Mouse (Mus musculus): ENCODE results near the gene Ssrp1. TPM values are rescaled to one million over a fixed set of nuclear protein-coding genes. Genes with fewer than 3 reads are reported as not detected.

Ssrp1 gene
- polyA plus RNA-seq, 1 experiment from 2014 or later, result 271 TPM

GRCm38 (mm10) chr2:85030989-85031388 is 6.0 kb upstream of the Ssrp1 start:
- Histone ChIP-seq H3K27ac (ENCODE audit: low read length) (no peak overlapping the region), H3K9ac (ENCODE audit: low read length) (no peak overlapping the region), H3K4me1 (replicated peaks; ENCODE audit: control insufficient read depth, insufficient read depth, low read length) (no peaks in the 10 kb centered on the region), H3K9me3 (ENCODE audit: control insufficient read depth, low read length) (no peaks in the 10 kb centered on the region), H3K4me3 (ENCODE audit: low read length) (no peak overlapping the region), H3K27me3 (ENCODE audit: control insufficient read depth, insufficient read depth, low read depth, low read length) (no peaks in the 10 kb centered on the region), H3K4me2 (ENCODE audit: low read depth, low read length) (no peak overlapping the region), H3K36me3 (ENCODE audit: control insufficient read depth, insufficient read depth, low read length) (no peaks in the 10 kb centered on the region)
- no peak for ATAC-seq (ENCODE audit: low read depth)
- 61% methylated on average over 6 of the region's 6 CpGs for WGBS

- no peak overlapping the region for H3K4me2 ChIP-seq (ENCODE audit: low read depth, low read length)
Measured at GRCm38 (mm10) chr2:85033121-85033520, 3.9 kb upstream of the Ssrp1 start.

GRCm38 (mm10) chr2:85034169-85034568 is 2.9 kb upstream of the Ssrp1 start:
- Histone ChIP-seq H3K4me1 (replicated peaks; ENCODE audit: control insufficient read depth, insufficient read depth, low read length) (peaks cover 13% of the 10 kb centered on the region), H3K27ac (ENCODE audit: low read length) (no peak overlapping the region), H3K9ac (ENCODE audit: low read length) (no peak overlapping the region), H3K4me2 (ENCODE audit: low read depth, low read length) (no peak overlapping the region), H3K9me3 (ENCODE audit: control insufficient read depth, low read length) (no peaks in the 10 kb centered on the region), H3K4me3 (ENCODE audit: low read length) (no peak overlapping the region), H3K36me3 (ENCODE audit: control insufficient read depth, insufficient read depth, low read length) (peaks cover 4% of the 10 kb centered on the region; the same call in 1 of the 2 replicates), H3K27me3 (ENCODE audit: control insufficient read depth, insufficient read depth, low read depth, low read length) (no peaks in the 10 kb centered on the region)
- no peak for ATAC-seq (ENCODE audit: low read depth)
- WGBS, result 77% methylated on average over 7 of the region's 7 CpGs

More at GRCm38 (mm10) chr2:85033121-85033520, 3.9 kb upstream of the Ssrp1 start:
- 64% methylated on average over 2 of the region's 2 CpGs for WGBS
- H3K27me3 ChIP-seq (ENCODE audit: control insufficient read depth, insufficient read depth, low read depth, low read length), result no peaks in the 10 kb centered on the region
- no peak overlapping the region for H3K4me3 ChIP-seq (ENCODE audit: low read length)
- H3K4me1 ChIP-seq (replicated peaks; ENCODE audit: control insufficient read depth, insufficient read depth, low read length), result peaks cover 7% of the 10 kb centered on the region
- H3K9me3 ChIP-seq (ENCODE audit: control insufficient read depth, low read length), result no peaks in the 10 kb centered on the region
- ATAC-seq (ENCODE audit: low read depth), result no peak
- H3K9ac ChIP-seq (ENCODE audit: low read length), result no peak overlapping the region
- no peak overlapping the region for H3K27ac ChIP-seq (ENCODE audit: low read length)
- no peaks in the 10 kb centered on the region for H3K36me3 ChIP-seq (ENCODE audit: control insufficient read depth, insufficient read depth, low read length)

GRCm38 (mm10) chr2:85036507-85037046 is 457 bp upstream of the Ssrp1 start:
- peak overlapping the region; percentile 68 for H3K4me3 ChIP-seq (ENCODE audit: low read length)
- peaks cover 26% of the 10 kb centered on the region for H3K36me3 ChIP-seq (ENCODE audit: control insufficient read depth, insufficient read depth, low read length)
- H3K9ac ChIP-seq (ENCODE audit: low read length), result peak overlapping the region; percentile 94
- H3K27ac ChIP-seq (ENCODE audit: low read length), result peak overlapping the region; percentile 40; the same call in 1 of the 2 replicates
- H3K4me2 ChIP-seq (ENCODE audit: low read depth, low read length), result peak overlapping the region; percentile 81
- ATAC-seq (ENCODE audit: low read depth), result peak; percentile 42
- H3K9me3 ChIP-seq (ENCODE audit: control insufficient read depth, low read length), result no peaks in the 10 kb centered on the region
- peaks cover 13% of the 10 kb centered on the region for H3K4me1 ChIP-seq (replicated peaks; ENCODE audit: control insufficient read depth, insufficient read depth, low read length)
- WGBS, result 6% methylated on average over 11 of the region's 11 CpGs
- no peaks in the 10 kb centered on the region for H3K27me3 ChIP-seq (ENCODE audit: control insufficient read depth, insufficient read depth, low read depth, low read length)

- no peaks in the 10 kb centered on the region for H3K9me3 ChIP-seq (ENCODE audit: control insufficient read depth, low read length)
- WGBS, result 70% methylated on average over 13 of the region's 13 CpGs
- H3K9ac ChIP-seq (ENCODE audit: low read length), result peak overlapping the region; percentile 94
- H3K4me2 ChIP-seq (ENCODE audit: low read depth, low read length), result peak overlapping the region; percentile 81
- H3K27me3 ChIP-seq (ENCODE audit: control insufficient read depth, insufficient read depth, low read depth, low read length), result no peaks in the 10 kb centered on the region
- no peak for ATAC-seq (ENCODE audit: low read depth)
- H3K36me3 ChIP-seq (ENCODE audit: control insufficient read depth, insufficient read depth, low read length), result peaks cover 38% of the 10 kb centered on the region
- peak overlapping the region; percentile 68 for H3K4me3 ChIP-seq (ENCODE audit: low read length)
- H3K4me1 ChIP-seq (replicated peaks; ENCODE audit: control insufficient read depth, insufficient read depth, low read length), result peaks cover 13% of the 10 kb centered on the region
- no peak overlapping the region for H3K27ac ChIP-seq (ENCODE audit: low read length)
Measured at GRCm38 (mm10) chr2:85038336-85038735, 1.3 kb downstream of the Ssrp1 start.

GRCm38 (mm10) chr2:85043623-85044022 is 6.6 kb downstream of the Ssrp1 start:
- WGBS, result 90% methylated on average over 7 of the region's 7 CpGs
- no peak overlapping the region for H3K9ac ChIP-seq (ENCODE audit: low read length)
- peaks cover 55% of the 10 kb centered on the region for H3K36me3 ChIP-seq (ENCODE audit: control insufficient read depth, insufficient read depth, low read length)
- no peaks in the 10 kb centered on the region for H3K27me3 ChIP-seq (ENCODE audit: control insufficient read depth, insufficient read depth, low read depth, low read length)
- no peaks in the 10 kb centered on the region for H3K9me3 ChIP-seq (ENCODE audit: control insufficient read depth, low read length)
- no peak overlapping the region for H3K4me3 ChIP-seq (ENCODE audit: low read length)
- no peak overlapping the region for H3K4me2 ChIP-seq (ENCODE audit: low read depth, low read length)
- no peak for ATAC-seq (ENCODE audit: low read depth)
- H3K27ac ChIP-seq (ENCODE audit: low read length), result no peak overlapping the region
- H3K4me1 ChIP-seq (replicated peaks; ENCODE audit: control insufficient read depth, insufficient read depth, low read length), result peaks cover 10% of the 10 kb centered on the region

- Histone ChIP-seq H3K36me3 (ENCODE audit: control insufficient read depth, insufficient read depth, low read length) (peaks cover 33% of the 10 kb centered on the region), H3K4me3 (ENCODE audit: low read length) (no peak overlapping the region), H3K4me1 (replicated peaks; ENCODE audit: control insufficient read depth, insufficient read depth, low read length) (peaks cover 33% of the 10 kb centered on the region), H3K9ac (ENCODE audit: low read length) (no peak overlapping the region), H3K4me2 (ENCODE audit: low read depth, low read length) (no peak overlapping the region), H3K27me3 (ENCODE audit: control insufficient read depth, insufficient read depth, low read depth, low read length) (no peaks in the 10 kb centered on the region), H3K27ac (ENCODE audit: low read length) (no peak overlapping the region), H3K9me3 (ENCODE audit: control insufficient read depth, low read length) (no peaks in the 10 kb centered on the region)
- WGBS, result 57% methylated on average over 8 of the region's 8 CpGs
- ATAC-seq (ENCODE audit: low read depth), result no peak
Measured at GRCm38 (mm10) chr2:85046222-85046621, 9.2 kb downstream of the Ssrp1 start.

- 28% methylated on average over 10 of the region's 10 CpGs for WGBS
- peak overlapping the region; percentile 80 for H3K9ac ChIP-seq (ENCODE audit: low read length)
- H3K36me3 ChIP-seq (ENCODE audit: control insufficient read depth, insufficient read depth, low read length), result peaks cover 29% of the 10 kb centered on the region
- peak overlapping the region; percentile 97 for H3K27ac ChIP-seq (ENCODE audit: low read length)
- H3K4me1 ChIP-seq (replicated peaks; ENCODE audit: control insufficient read depth, insufficient read depth, low read length), result peaks cover 42% of the 10 kb centered on the region
- no peaks in the 10 kb centered on the region for H3K9me3 ChIP-seq (ENCODE audit: control insufficient read depth, low read length)
- peak overlapping the region; percentile 78 for H3K4me2 ChIP-seq (ENCODE audit: low read depth, low read length)
- peak overlapping the region; percentile 72 for H3K4me3 ChIP-seq (ENCODE audit: low read length)
- no peaks in the 10 kb centered on the region for H3K27me3 ChIP-seq (ENCODE audit: control insufficient read depth, insufficient read depth, low read depth, low read length)
- no peak for ATAC-seq (ENCODE audit: low read depth)
Measured at GRCm38 (mm10) chr2:85047081-85047480, 10.0 kb downstream of the Ssrp1 start.

- Histone ChIP-seq H3K27me3 (ENCODE audit: control insufficient read depth, insufficient read depth, low read depth, low read length) (no peaks in the 10 kb centered on the region), H3K4me2 (ENCODE audit: low read depth, low read length) (peak within 1 kb of the TSS; percentile 78), H3K4me3 (ENCODE audit: low read length) (peak within 1 kb of the TSS; percentile 72), H3K9me3 (ENCODE audit: control insufficient read depth, low read length) (no peaks in the 10 kb centered on the region), H3K36me3 (ENCODE audit: control insufficient read depth, insufficient read depth, low read length) (peaks cover 32% of the 10 kb centered on the region), H3K9ac (ENCODE audit: low read length) (peak within 1 kb of the TSS; percentile 80), H3K4me1 (replicated peaks; ENCODE audit: control insufficient read depth, insufficient read depth, low read length) (peaks cover 46% of the 10 kb centered on the region), H3K27ac (ENCODE audit: low read length) (peak within 1 kb of the TSS; percentile 97)
- peak; percentile 84 for ATAC-seq (ENCODE audit: low read depth)
- WGBS, result under 1% methylated on average over 42 of the region's 42 CpGs
Measured at GRCm38 (mm10) chr2:85047596-85048167, 10.6 kb downstream of the Ssrp1 start, which contains the start of gene Tnks1bp1. Gene Tnks1bp1 (plus strand): TSS chr2:85048022.

Data from lung, embryonic 16.5 days (tissue).